Mouse (Mus musculus): ENCODE measurements around the gene Mindy3.

DNA sequence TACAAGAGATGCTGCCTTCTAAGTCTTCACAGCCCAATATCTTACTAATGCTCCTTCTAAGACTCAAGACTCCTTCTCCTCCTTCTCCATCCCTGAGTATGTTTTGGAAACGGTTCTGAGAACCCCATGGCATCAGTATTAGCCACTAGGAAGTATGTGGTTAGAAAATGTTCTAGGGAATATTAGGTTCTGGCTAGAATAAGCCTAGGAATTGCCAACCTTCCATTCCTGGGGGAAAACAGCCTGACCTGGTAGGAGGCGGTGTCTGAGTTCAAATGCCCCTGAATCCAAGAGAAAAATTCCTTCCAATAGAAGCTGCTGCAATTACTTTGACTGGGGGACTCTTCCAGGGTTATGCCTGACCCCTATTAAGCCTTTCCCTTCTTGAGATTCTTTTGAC, 93.4 kb downstream of the Mindy3 start:
- TF ChIP-seq CTCF (IDR thresholded peaks at IDR 0.05; ENCODE audit: extremely low read depth, insufficient read depth, insufficient read length, insufficient replicate concordance) (no peak), POLR2A (IDR thresholded peaks at IDR 0.05; ENCODE audit: low read depth, low read length) (no peak)

Data from spleen, adult 2 months (tissue).